Mouse (Mus musculus) CH12.LX (cell line): Measurements from ENCODE around the gene Fry. TPM values are rescaled to one million over a fixed set of nuclear protein-coding genes. Genes with fewer than 3 reads are reported as not detected.
A peak's percentile ranks its signal among the peaks of the same experiment; 100 is the strongest.

Source experiments
- DNase-seq: peaks from one replicate; pipeline ENCODE4 v3.0.0-alpha.2; 2013; ENCODE audit errors: extremely low read depth
- H3K27ac ChIP-seq: 2 replicates; pipeline ENCODE4 v1.5.1; 2012; ENCODE audit warnings: low read depth, mild to moderate bottlenecking, control low read depth, moderate library complexity; ENCODE audit not compliant: insufficient read depth
- H3K27me3 ChIP-seq: replicated peaks from 2 replicates; pipeline ENCODE3; 2012; ENCODE audit warnings: inconsistent platforms
- H3K36me3 ChIP-seq, 2 experiments: replicated peaks in 1 of 2; 2 replicates each; pipeline versions ENCODE3 to v1.6.1; 2012; ENCODE audit warnings: inconsistent platforms in 1 of 2, low read length in 1 of 2, mild to moderate bottlenecking in 1 of 2, mixed read lengths in 1 of 2, moderate library complexity in 1 of 2; ENCODE audit not compliant: control insufficient read depth in 1 of 2, insufficient read depth in 1 of 2
- H3K4me1 ChIP-seq, 2 experiments: 2 replicates each; pipeline ENCODE4 v1.6.1; 2012; ENCODE audit warnings: inconsistent platforms in 1 of 2, moderate library complexity in 1 of 2; ENCODE audit not compliant: insufficient read depth in 2 of 2, control insufficient read depth in 1 of 2
- H3K4me2 ChIP-seq: 2 replicates; pipeline ENCODE4 v1.6.1; 2012; ENCODE audit warnings: low read depth, mild to moderate bottlenecking, control low read depth; ENCODE audit not compliant: poor library complexity, insufficient read depth, severe bottlenecking
- H3K4me3 ChIP-seq, 3 experiments: fragments of 150-350 bp in 1 of 3; sonication (generic) in 1 of 3; replicated peaks in 1 of 3; 2 replicates each; pipeline versions ENCODE3 to v1.5.1; 2011 to 2012; ENCODE audit warnings: low read depth in 2 of 3, low read length in 2 of 3, mild to moderate bottlenecking in 2 of 3, moderate library complexity in 2 of 3, control low read depth in 1 of 3, improper control_type of control experiment in 1 of 3, inconsistent platforms in 1 of 3, mixed read lengths in 1 of 3; ENCODE audit not compliant: poor library complexity in 1 of 3
- H3K79me2 ChIP-seq: replicated peaks from 2 replicates; pipeline ENCODE4 v1.6.1; 2012; ENCODE audit warnings: mild to moderate bottlenecking, moderate library complexity; ENCODE audit not compliant: control insufficient read depth, poor library complexity, insufficient read depth, severe bottlenecking; ENCODE audit errors: extremely low read depth
- H3K9ac ChIP-seq: 2 replicates; pipeline ENCODE4 v1.6.1; 2012; ENCODE audit warnings: low read depth, mild to moderate bottlenecking, control low read depth, moderate library complexity; ENCODE audit not compliant: insufficient read depth
- H3K9me3 ChIP-seq: replicated peaks from 2 replicates; pipeline ENCODE3; 2012; ENCODE audit warnings: low read length, inconsistent platforms, mixed read lengths
- CTCF ChIP-seq, 2 experiments: IDR thresholded peaks in 1 of 2; conservative IDR thresholded peaks in 1 of 2; 2 replicates each; pipeline ENCODE4 v1.5.1; 2011 to 2012; ENCODE audit warnings: low read depth in 2 of 2, low read length in 2 of 2, improper control_type of control experiment in 1 of 2, inconsistent platforms in 1 of 2, mild to moderate bottlenecking in 1 of 2, moderate library complexity in 1 of 2
- ETS1 ChIP-seq: conservative IDR thresholded peaks from 2 replicates; pipeline ENCODE4 v1.6.1; 2012; ENCODE audit warnings: low read depth, mild to moderate bottlenecking, inconsistent platforms, low read length, improper control_type of control experiment, moderate library complexity
- GABPA ChIP-seq: IDR thresholded peaks from 2 replicates; pipeline ENCODE4 v1.6.1; 2012; ENCODE audit warnings: low read depth, low read length, improper control_type of control experiment, inconsistent platforms; ENCODE audit not compliant: insufficient replicate concordance
- HCFC1 ChIP-seq: IDR thresholded peaks from 2 replicates; pipeline ENCODE4 v1.6.1; 2012; ENCODE audit warnings: low read depth, mild to moderate bottlenecking, inconsistent platforms, low read length, improper control_type of control experiment
- MAFK ChIP-seq: IDR thresholded peaks from 2 replicates; pipeline ENCODE4 v1.6.1; 2011; ENCODE audit warnings: low read length, improper control_type of control experiment; ENCODE audit not compliant: insufficient replicate concordance
- MAZ ChIP-seq: IDR thresholded peaks from 2 replicates; pipeline ENCODE4 v1.6.1; 2012; ENCODE audit warnings: low read depth, mild to moderate bottlenecking, inconsistent platforms, low read length, improper control_type of control experiment, moderate library complexity
- MXI1 ChIP-seq: IDR thresholded peaks from 2 replicates; pipeline ENCODE4 v1.6.1; 2011; ENCODE audit warnings: mild to moderate bottlenecking, low read depth, low read length, improper control_type of control experiment
- MYC ChIP-seq: IDR thresholded peaks from 2 replicates; pipeline ENCODE4 v1.6.1; 2011; ENCODE audit warnings: low read depth, mild to moderate bottlenecking, improper control_type of control experiment, low read length
- PAX5 ChIP-seq: IDR thresholded peaks from 2 replicates; pipeline ENCODE4 v1.6.1; 2012; ENCODE audit warnings: low read length, inconsistent platforms, mixed read lengths
- RAD21 ChIP-seq: IDR thresholded peaks from 2 replicates; pipeline ENCODE4 v1.6.1; 2011; ENCODE audit warnings: low read depth, mild to moderate bottlenecking, low read length, improper control_type of control experiment, moderate library complexity
- RCOR1 ChIP-seq: conservative IDR thresholded peaks from 2 replicates; pipeline ENCODE4 v1.6.1; 2012; ENCODE audit warnings: low read depth, mild to moderate bottlenecking, inconsistent platforms, low read length, improper control_type of control experiment
- SIN3A ChIP-seq: IDR thresholded peaks from 2 replicates; pipeline ENCODE4 v1.6.1; 2012; ENCODE audit warnings: low read length, improper control_type of control experiment, inconsistent platforms
- TCF12 ChIP-seq: IDR thresholded peaks from 2 replicates; pipeline ENCODE4 v1.6.1; 2014; ENCODE audit warnings: low read depth, mild to moderate bottlenecking, inconsistent platforms, low read length, improper control_type of control experiment
- USF1 ChIP-seq: IDR thresholded peaks from 2 replicates; pipeline ENCODE4 v1.6.1; 2014; ENCODE audit warnings: low read depth, mild to moderate bottlenecking, inconsistent platforms, low read length, improper control_type of control experiment
- USF2 ChIP-seq: conservative IDR thresholded peaks from 2 replicates; pipeline ENCODE4 v1.6.1; 2011; ENCODE audit warnings: low read depth, low read length, improper control_type of control experiment
- ZKSCAN1 ChIP-seq: IDR thresholded peaks from 2 replicates; pipeline ENCODE4 v1.6.1; 2012; ENCODE audit warnings: low read depth, inconsistent platforms, low read length, improper control_type of control experiment, borderline replicate concordance
- dilution Hi-C: fragments of 300-500 bp; cut with MboI; formaldehyde crosslinking; loops from 2 replicates; pipeline ENCODE4 v1.14.3; 2020; ENCODE audit warnings: low sequenced_read_pairs; ENCODE audit not compliant: extremely low pct_unique_long_range_greater_than_20kb, extremely low pct_ligation_motif_present
- in situ Hi-C: fragments of 300-500 bp; cut with MboI; formaldehyde crosslinking; loops from 3 replicates; pipeline ENCODE4 v1.14.3; 2019; ENCODE audit warnings: low sequenced_read_pairs, low pct_ligation_motif_present, low pct_unique_long_range_greater_than_20kb, mixed read lengths
- polyA plus RNA-seq: library from polyadenylated mRNA; unstranded; fragments of >175 nt; gene quantifications from 2 replicates; pipeline ENCODE4 v1.2.1, GENCODE M21; 2012; ENCODE audit warnings: low read depth; ENCODE audit not compliant: insufficient read length
- total RNA-seq, 2 experiments: library from RNA; depleted of rRNA; stranded (reverse); fragments of 300-350 nt in 1 of 2; fragments of >200 nt in 1 of 2; gene quantifications; 2 replicates each; pipeline ENCODE4 v1.2.3; 2012 to 2014

Fry gene
- total and polyA plus RNA-seq, 3 experiments: 0.34 to 0.80 (median 0.34) TPM

DNA sequence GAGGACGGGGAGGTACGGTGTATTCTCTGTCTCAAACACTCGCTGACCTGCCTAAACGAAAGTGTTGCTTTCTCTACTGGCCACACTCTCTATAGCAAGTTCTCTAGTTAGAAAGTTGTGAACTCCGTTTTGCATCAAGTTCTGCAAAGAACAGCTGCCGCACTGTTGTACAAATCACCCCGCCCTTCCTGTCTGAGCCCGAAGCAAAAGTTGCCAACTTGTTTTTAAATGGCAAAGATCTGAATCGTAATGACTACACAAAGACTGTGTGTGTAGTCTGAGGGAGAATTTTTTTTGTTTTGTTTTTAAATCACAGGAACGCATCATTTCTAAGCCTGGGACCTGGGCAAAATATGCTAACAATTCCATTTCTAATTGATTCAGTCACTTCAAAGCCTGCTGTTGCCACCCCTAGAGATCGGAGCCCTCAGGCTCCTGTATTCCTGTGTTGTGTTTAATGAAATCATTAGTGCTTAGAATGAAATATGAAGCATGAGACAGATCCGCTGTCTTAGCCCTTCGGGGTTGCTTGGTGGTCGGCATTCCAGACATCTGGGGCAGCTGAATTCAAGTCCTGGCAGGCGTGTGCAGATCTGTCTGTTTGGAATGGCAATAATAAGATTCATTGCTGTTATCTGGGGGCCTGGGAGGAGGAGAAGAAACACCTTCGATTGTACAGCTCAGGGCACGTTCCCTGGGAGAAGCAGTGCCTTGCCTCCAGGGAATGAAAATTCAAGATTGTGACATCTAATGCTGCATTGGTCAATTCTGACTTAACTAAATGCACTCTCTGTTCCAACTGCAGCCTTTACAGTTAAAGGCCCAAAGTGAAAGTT lies 339.7 kb downstream of the Fry start:
- dilution Hi-C loops: no loop called here
- Histone ChIP-seq H3K27ac (no peak overlapping the region), H3K27me3 (no peaks in the 10 kb centered on the region), H3K4me3 (no peak overlapping the region), H3K4me2 (peak overlapping the region; percentile 68), H3K79me2 (no peaks in the 10 kb centered on the region), H3K9ac (peak overlapping the region; percentile 23; the same call in 1 of the 2 replicates), H3K9me3 (peaks cover 9% of the 10 kb centered on the region), H3K4me1 (no peaks in the 10 kb centered on the region), H3K36me3 (no peaks in the 10 kb centered on the region)
- in situ Hi-C loops: no loop called here
- TF ChIP-seq USF1 (no peak), RAD21 (no peak), USF2 (no peak), ETS1 (no peak), MXI1 (no peak), MAFK (no peak)
- no peak for DNase-seq

DNA sequence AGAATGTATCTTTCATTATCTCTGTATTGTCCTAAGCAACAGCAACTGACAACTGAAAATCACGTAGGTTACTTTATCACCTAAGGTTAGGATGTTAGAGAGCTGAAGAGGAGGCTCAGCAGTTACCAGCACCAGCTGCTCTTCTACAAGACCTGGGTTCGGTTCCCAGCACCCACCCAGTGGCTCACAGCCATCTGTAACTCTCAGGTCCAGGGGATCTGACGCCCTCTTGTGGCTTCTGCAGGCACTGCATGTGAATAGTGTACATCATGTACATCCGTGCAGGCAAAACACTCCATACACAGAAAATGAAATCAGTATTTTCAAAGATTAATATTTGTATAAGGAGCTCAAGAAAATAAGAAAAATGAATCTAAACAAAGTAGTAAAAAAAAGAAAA lies 341.4 kb downstream of the Fry start:
- in situ Hi-C loops: no loop called here
- no peak overlapping the region for H3K4me3 ChIP-seq
- TF ChIP-seq MAZ (no peak), MYC (no peak), CTCF (conservative IDR thresholded peaks at IDR 0.05 in 1 of 2, IDR thresholded peaks at IDR 0.05 in 1 of 2; ENCODE audit: low read depth in 2 of 2, low read length in 2 of 2) (peak in 1 of 2 experiments; percentile 35; a peak in 2 of 4 replicates), PAX5 (no peak)

DNA sequence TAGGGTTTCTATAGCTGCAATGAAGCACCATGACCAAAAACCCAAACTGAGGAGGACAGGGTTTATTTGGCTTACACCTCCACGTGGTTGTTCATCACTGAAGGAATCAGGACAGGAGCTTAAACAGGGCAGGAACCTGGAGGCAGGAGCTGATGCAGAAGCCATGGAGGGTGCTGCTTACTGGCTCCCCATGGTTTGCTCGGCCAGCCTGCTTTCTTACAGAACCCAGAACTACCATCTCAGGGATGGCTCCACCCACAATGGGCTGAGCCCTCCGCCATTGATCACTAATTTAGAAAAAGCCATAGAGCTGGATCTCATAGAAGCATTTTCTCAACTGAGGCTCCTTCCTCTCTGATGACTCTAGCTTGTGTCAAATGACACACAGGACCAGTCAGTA lies 346.3 kb downstream of the Fry start:
- TF ChIP-seq TCF12 (no peak), HCFC1 (no peak), USF1 (no peak), MYC (no peak), MAFK (no peak), SIN3A (no peak), RCOR1 (no peak), ZKSCAN1 (no peak), GABPA (no peak)
- DNase-seq: no peak
- in situ Hi-C loops: no loop called here
- Histone ChIP-seq H3K27me3 (peaks cover 4% of the 10 kb centered on the region), H3K27ac (no peak overlapping the region), H3K4me3 (no peak overlapping the region), H3K36me3 (no peaks in the 10 kb centered on the region), H3K9ac (no peak overlapping the region), H3K9me3 (no peaks in the 10 kb centered on the region), H3K4me2 (no peak overlapping the region), H3K4me1 (no peaks in the 10 kb centered on the region), H3K79me2 (no peaks in the 10 kb centered on the region)
- dilution Hi-C loops: no loop called here

More for the DNA sequence above, 341.4 kb downstream of the Fry start:
- H3K4me2 ChIP-seq: no peak overlapping the region
- no peaks in the 10 kb centered on the region for H3K36me3 ChIP-seq
- H3K4me1 ChIP-seq: no peaks in the 10 kb centered on the region
- H3K9ac ChIP-seq: no peak overlapping the region
- peaks cover under 1% of the 10 kb centered on the region for H3K9me3 ChIP-seq
- no peak for DNase-seq
- H3K79me2 ChIP-seq: no peaks in the 10 kb centered on the region
- no peak overlapping the region for H3K27ac ChIP-seq
- dilution Hi-C loops: no loop called here
- peaks cover 2% of the 10 kb centered on the region for H3K27me3 ChIP-seq
